Comparison of ENCODE assay signal across 26 mouse cellular contexts in the genomic region with DNA sequence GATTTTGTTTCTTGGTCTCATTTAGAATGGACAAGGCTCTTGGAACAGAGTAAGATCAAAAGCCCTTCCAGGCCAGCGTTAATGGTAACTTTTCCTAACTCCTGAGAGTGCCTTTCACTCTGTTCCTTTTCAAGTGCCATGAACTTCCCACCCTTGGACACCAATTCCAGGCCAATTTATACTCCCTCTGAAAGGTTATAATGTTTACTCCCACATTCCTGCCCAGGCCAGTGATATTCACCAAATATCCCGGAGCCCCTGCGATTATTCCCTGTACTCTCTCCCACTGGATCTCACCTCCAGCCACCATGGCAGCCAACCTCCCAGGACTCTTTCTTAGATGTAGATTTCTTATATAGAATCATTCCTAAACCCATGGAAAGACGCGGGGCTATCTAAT.
DNase-seq lines count a peak whose midpoint lies in the region; ATAC-seq and TF ChIP-seq lines count a peak whose summit lies in the region.
"Had no signal": no experiment of that assay in that cellular context is flagged by ENCODE, and none has a peak within 500 bp of the region (broad histone marks: within the 10 kb centered on the region; RNA-seq: fewer than 3 reads in every experiment).

No protein-coding gene starts in this region.

- H3K27me3 ChIP-seq in embryonic facial prominence, embryonic 12.5 days = no peaks in the 10 kb centered on the region
- H3K27me3 ChIP-seq in embryonic facial prominence, embryonic 10.5 days (replicated peaks; ENCODE audit: low read depth, poor library complexity, severe bottlenecking) = no peaks in the 10 kb centered on the region
- no peaks in the 10 kb centered on the region for H3K27me3 ChIP-seq in kidney, embryonic 14.5 days (ENCODE audit: control insufficient read depth, insufficient read depth, low read length)
- no peaks in the 10 kb centered on the region for H3K27me3 ChIP-seq in kidney, adult 2 months (replicated peaks; ENCODE audit: control insufficient read depth, insufficient read depth, low read length)
- H3K27me3 ChIP-seq in midbrain, embryonic 10.5 days (ENCODE audit: low read depth, poor library complexity, severe bottlenecking) = no peaks in the 10 kb centered on the region
- H3K27me3 ChIP-seq in midbrain, embryonic 15.5 days (replicated peaks) = no peaks in the 10 kb centered on the region
- H3K27me3 ChIP-seq: embryonic facial prominence, embryonic 15.5 days; heart, embryonic 13.5 days; hindbrain, embryonic 12.5 days; hindbrain, embryonic 15.5 days had no signal

- no peak for DNase-seq in embryonic facial prominence, embryonic 10.5 days (ENCODE audit: low spot score)
- DNase-seq in kidney, adult 2 months = no peak
- no peak for DNase-seq in midbrain, embryonic 10.5 days (ENCODE audit: low spot score)
- DNase-seq in thymus, postnatal 4 days = no peak
- DNase-seq: adrenal gland, adult 8-10 months; adrenal gland, postnatal 25 days; cerebellum, adult 11-12 months; cerebellum, adult 8-10 months; cerebellum, postnatal 10 days; cerebellum, postnatal 36 days; embryo, embryonic 11 days; forebrain, postnatal 0 days; gastrocnemius, adult 2 months; gastrocnemius, postnatal 14 days; heart, adult 18-20 months; heart, postnatal 14 days; heart, postnatal 4 days had no signal

- no peak overlapping the region for H3K9ac ChIP-seq in embryonic facial prominence, embryonic 12.5 days
- H3K9ac ChIP-seq in kidney, embryonic 14.5 days (ENCODE audit: low read depth, low read length) = no peak overlapping the region
- no peak overlapping the region for H3K9ac ChIP-seq in midbrain, embryonic 15.5 days
- H3K9ac ChIP-seq: embryonic facial prominence, embryonic 15.5 days; forebrain, postnatal 0 days; heart, embryonic 13.5 days; hindbrain, embryonic 12.5 days; hindbrain, embryonic 15.5 days had no signal

- no peak for ATAC-seq in embryonic facial prominence, embryonic 12.5 days (ENCODE audit: insufficient number of reproducible peaks, insufficient read depth, low FRiP score, low TSS enrichment)
- no peak for ATAC-seq in kidney, embryonic 14.5 days (ENCODE audit: low FRiP score, low TSS enrichment)
- ATAC-seq in midbrain, embryonic 15.5 days (replicated peaks) = no peak
- ATAC-seq: activated CD4-positive, CD25-positive, alpha-beta regulatory T cell, adult 4 months; forebrain, embryonic 14.5 days; forebrain, postnatal 0 days had no signal

- no peak overlapping the region for H3K4me2 ChIP-seq in embryonic facial prominence, embryonic 12.5 days (replicated peaks)
- no peak overlapping the region for H3K4me2 ChIP-seq in kidney, embryonic 14.5 days (replicated peaks; ENCODE audit: low read depth, low read length)
- H3K4me2 ChIP-seq in midbrain, embryonic 15.5 days = no peak overlapping the region
- H3K4me2 ChIP-seq: embryonic facial prominence, embryonic 15.5 days; heart, embryonic 13.5 days; hindbrain, embryonic 12.5 days; hindbrain, embryonic 15.5 days had no signal

- H3K9me3 ChIP-seq in embryonic facial prominence, embryonic 12.5 days = no peaks in the 10 kb centered on the region
- H3K9me3 ChIP-seq in embryonic facial prominence, embryonic 10.5 days = no peaks in the 10 kb centered on the region
- H3K9me3 ChIP-seq in kidney, embryonic 14.5 days (ENCODE audit: control insufficient read depth, low read length) = no peaks in the 10 kb centered on the region
- no peaks in the 10 kb centered on the region for H3K9me3 ChIP-seq in midbrain, embryonic 10.5 days (replicated peaks)
- no peaks in the 10 kb centered on the region for H3K9me3 ChIP-seq in midbrain, embryonic 15.5 days
- H3K9me3 ChIP-seq: embryonic facial prominence, embryonic 15.5 days; heart, embryonic 13.5 days; hindbrain, embryonic 12.5 days; hindbrain, embryonic 15.5 days had no signal

- 0 out of 2 replicates have a peak, but pooled peaks cover 3% of the 10 kb centered on the region for H3K4me1 ChIP-seq in embryonic facial prominence, embryonic 12.5 days
- H3K4me1 ChIP-seq in embryonic facial prominence, embryonic 10.5 days = peaks cover 9% of the 10 kb centered on the region
- H3K4me1 ChIP-seq in kidney, embryonic 14.5 days (ENCODE audit: control insufficient read depth, insufficient read depth, low read length) = no peaks in the 10 kb centered on the region
- no peaks in the 10 kb centered on the region for H3K4me1 ChIP-seq in kidney, adult 2 months (ENCODE audit: control insufficient read depth, insufficient read depth, low read length)
- H3K4me1 ChIP-seq in midbrain, embryonic 10.5 days = peaks cover 27% of the 10 kb centered on the region
- H3K4me1 ChIP-seq in midbrain, embryonic 15.5 days = no peaks in the 10 kb centered on the region
- H3K4me1 ChIP-seq: embryonic facial prominence, embryonic 15.5 days; heart, embryonic 13.5 days; hindbrain, embryonic 12.5 days had no signal

- no peak for TF ChIP-seq CTCF in kidney, adult 2 months (conservative IDR thresholded peaks at IDR 0.05; ENCODE audit: insufficient read depth, insufficient read length, low read depth, low read length)

- H3K4me3 ChIP-seq in embryonic facial prominence, embryonic 12.5 days = no peak overlapping the region
- no peak overlapping the region for H3K4me3 ChIP-seq in embryonic facial prominence, embryonic 10.5 days
- no peak overlapping the region for H3K4me3 ChIP-seq in kidney, embryonic 14.5 days (ENCODE audit: low read length)
- H3K4me3 ChIP-seq in kidney, adult 2 months (ENCODE audit: insufficient read depth, low read depth, low read length) = no peak overlapping the region
- no peak overlapping the region for H3K4me3 ChIP-seq in midbrain, embryonic 10.5 days
- no peak overlapping the region for H3K4me3 ChIP-seq in midbrain, embryonic 15.5 days
- H3K4me3 ChIP-seq: embryonic facial prominence, embryonic 15.5 days; gastrocnemius, adult 2 months; heart, embryonic 13.5 days; hindbrain, embryonic 12.5 days; hindbrain, embryonic 15.5 days had no signal

- no peak for TF ChIP-seq POLR2A in kidney, adult 2 months (IDR thresholded peaks at IDR 0.05; ENCODE audit: low read depth, low read length)

- H3K27ac ChIP-seq in embryonic facial prominence, embryonic 12.5 days = 0 out of 2 replicates have a peak overlapping the region, but pooled peaks have one; percentile 46
- no peak overlapping the region for H3K27ac ChIP-seq in embryonic facial prominence, embryonic 10.5 days (replicated peaks)
- H3K27ac ChIP-seq in kidney, embryonic 14.5 days (ENCODE audit: low read depth, low read length) = peak overlapping the region; percentile 18; the same call in 1 of the 2 replicates
- no peak overlapping the region for H3K27ac ChIP-seq in kidney, adult 2 months (ENCODE audit: insufficient read depth, low read depth, low read length)
- peak overlapping the region; percentile 61 for H3K27ac ChIP-seq in midbrain, embryonic 10.5 days (replicated peaks)
- H3K27ac ChIP-seq in midbrain, embryonic 15.5 days = no peak overlapping the region
- H3K27ac ChIP-seq: embryonic facial prominence, embryonic 15.5 days; gastrocnemius, adult 2 months; heart, embryonic 13.5 days; hindbrain, embryonic 12.5 days; hindbrain, embryonic 15.5 days had no signal

- H3K36me3 ChIP-seq in embryonic facial prominence, embryonic 12.5 days = no peaks in the 10 kb centered on the region
- no peaks in the 10 kb centered on the region for H3K36me3 ChIP-seq in embryonic facial prominence, embryonic 10.5 days (replicated peaks)
- no peaks in the 10 kb centered on the region for H3K36me3 ChIP-seq in kidney, embryonic 14.5 days (ENCODE audit: control insufficient read depth, insufficient read depth, low read length)
- H3K36me3 ChIP-seq in kidney, adult 2 months (ENCODE audit: control insufficient read depth, insufficient read depth, low read length) = no peaks in the 10 kb centered on the region
- no peaks in the 10 kb centered on the region for H3K36me3 ChIP-seq in midbrain, embryonic 10.5 days
- H3K36me3 ChIP-seq in midbrain, embryonic 15.5 days (replicated peaks) = no peaks in the 10 kb centered on the region
- H3K36me3 ChIP-seq: embryonic facial prominence, embryonic 15.5 days; heart, embryonic 13.5 days; hindbrain, embryonic 12.5 days; hindbrain, embryonic 15.5 days had no signal

- WGBS in embryonic facial prominence, embryonic 12.5 days = 87% methylated on average over 5 of the region's 5 CpGs
- WGBS in embryonic facial prominence, embryonic 10.5 days = 90% methylated on average over 5 of the region's 5 CpGs
- 81% methylated on average over 5 of the region's 5 CpGs for WGBS in kidney, embryonic 14.5 days
- WGBS in kidney, adult 2 months = 68% methylated on average over 5 of the region's 5 CpGs
- 89% methylated on average over 5 of the region's 5 CpGs for WGBS in midbrain, embryonic 10.5 days
- 90% methylated on average over 5 of the region's 5 CpGs for WGBS in midbrain, embryonic 15.5 days

Comparison
In these comparisons a context has a peak if more than half of its experiments do, and no peak if none do; other contexts are left out.
1. H3K27ac ChIP-seq: peak in embryonic facial prominence, embryonic 12.5 days (single experiment), kidney, embryonic 14.5 days (single experiment) and midbrain, embryonic 10.5 days (single experiment); none in embryonic facial prominence, embryonic 10.5 days (single experiment), kidney, adult 2 months (single experiment) and midbrain, embryonic 15.5 days (single experiment).